Mouse (Mus musculus) bone marrow macrophage, adult 2 months (primary cell): Measurements from ENCODE around the gene 4930513O06Rik. TPM values are rescaled to one million over a fixed set of nuclear protein-coding genes. Genes with fewer than 3 reads are reported as not detected.

Source experiments
- H3K27ac ChIP-seq: 2 replicates; pipeline ENCODE4 v1.5.1; 2012; ENCODE audit warnings: low read depth, low read length; ENCODE audit not compliant: insufficient read depth
- H3K4me1 ChIP-seq: 2 replicates; pipeline ENCODE4 v1.6.1; 2012; ENCODE audit warnings: low read length; ENCODE audit not compliant: control insufficient read depth, insufficient read depth
- H3K4me3 ChIP-seq: 2 replicates; pipeline ENCODE4 v1.5.1; 2012; ENCODE audit warnings: mild to moderate bottlenecking, low read length, moderate library complexity; ENCODE audit not compliant: insufficient read depth
- CTCF ChIP-seq: IDR thresholded peaks from 2 replicates; pipeline ENCODE4 v1.5.1; 2012; ENCODE audit warnings: low read depth, mild to moderate bottlenecking, low read length, moderate library complexity
- POLR2A ChIP-seq: IDR thresholded peaks from 2 replicates; pipeline ENCODE4 v1.6.1; 2012; ENCODE audit warnings: mild to moderate bottlenecking, low read depth, low read length, borderline replicate concordance
- polyA plus RNA-seq: library from polyadenylated mRNA; stranded (reverse); fragments of >200 nt; gene quantifications from 2 replicates; pipeline ENCODE4 v1.2.4, GENCODE M21; 2012; ENCODE audit not compliant: missing spikeins, insufficient read depth, insufficient read length

4930513O06Rik gene
- not detected in 2 replicates for polyA plus RNA-seq

DNA sequence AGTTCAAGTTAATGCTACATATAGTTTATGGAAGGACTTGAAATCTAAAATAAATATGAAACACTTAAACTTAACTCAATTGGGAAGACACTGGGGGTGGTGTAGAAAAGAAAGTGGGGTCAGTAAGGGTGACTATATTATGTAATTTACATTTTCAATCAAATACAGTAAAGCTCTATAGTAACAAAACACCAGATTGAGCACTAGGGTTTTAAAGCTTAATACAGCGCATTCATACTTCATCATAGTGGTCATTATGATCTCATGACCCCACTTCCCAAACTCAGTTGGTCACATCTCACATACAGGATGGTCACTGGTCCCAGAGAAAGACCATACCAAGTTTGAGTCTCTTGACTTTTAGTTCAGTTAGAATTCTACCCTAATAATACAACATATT lies at the start of gene 4930513O06Rik:
TSS of gene 4930513O06Rik (plus strand) at position 301 of the 400 bp plus-strand sequence.
- Histone ChIP-seq H3K27ac (no peak within 1 kb of the TSS), H3K4me1 (no peaks in the 10 kb centered on the region), H3K4me3 (no peak within 1 kb of the TSS)
- TF ChIP-seq CTCF (no peak), POLR2A (no peak)

GRCm38 (mm10) chrX:139037666-139038065 lies 48.4 kb upstream of the 4930513O06Rik start:
- no peak overlapping the region for H3K27ac ChIP-seq
- H3K4me1 ChIP-seq = no peaks in the 10 kb centered on the region
- H3K4me3 ChIP-seq = no peak overlapping the region
- TF ChIP-seq POLR2A (no peak), CTCF (no peak)

GRCm38 (mm10) chrX:139039314-139039713 lies 46.7 kb upstream of the 4930513O06Rik start:
- Histone ChIP-seq H3K27ac (no peak overlapping the region), H3K4me3 (no peak overlapping the region), H3K4me1 (no peaks in the 10 kb centered on the region)
- TF ChIP-seq CTCF = no peak
- TF ChIP-seq POLR2A = no peak

- H3K4me1 ChIP-seq = no peaks in the 10 kb centered on the region
- TF ChIP-seq POLR2A (no peak), CTCF (no peak)
- H3K27ac ChIP-seq = no peak overlapping the region
Observed at GRCm38 (mm10) chrX:139041148-139041547, 44.9 kb upstream of the 4930513O06Rik start.

GRCm38 (mm10) chrX:139051976-139052375 lies 34.1 kb upstream of the 4930513O06Rik start:
- H3K27ac ChIP-seq = no peak overlapping the region
- H3K4me1 ChIP-seq = no peaks in the 10 kb centered on the region
- TF ChIP-seq POLR2A = no peak
- no peak overlapping the region for H3K4me3 ChIP-seq

More at GRCm38 (mm10) chrX:139041148-139041547, 44.9 kb upstream of the 4930513O06Rik start:
- H3K4me3 ChIP-seq = no peak overlapping the region

DNA sequence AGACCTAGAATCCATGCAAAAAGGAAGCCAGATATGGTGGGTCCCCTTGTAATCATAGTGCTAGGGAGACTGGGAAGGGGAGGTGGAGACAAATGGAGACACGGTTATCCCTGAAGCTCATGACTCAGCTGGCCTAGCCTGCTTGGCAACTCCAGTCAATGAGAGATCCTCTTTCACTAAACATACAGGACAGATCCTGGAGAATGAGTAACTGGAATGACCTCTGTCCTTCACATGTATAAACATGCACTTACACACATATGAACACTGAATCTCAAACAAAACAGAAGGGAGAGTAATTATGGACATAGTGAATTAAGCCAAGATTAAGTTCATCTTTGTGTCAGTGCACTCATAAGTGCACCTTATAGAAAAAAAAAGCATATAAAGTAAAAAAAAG lies 32.9 kb upstream of the 4930513O06Rik start:
- no peak for TF ChIP-seq CTCF
- TF ChIP-seq POLR2A = no peak
- H3K4me1 ChIP-seq = no peaks in the 10 kb centered on the region
- H3K4me3 ChIP-seq = no peak overlapping the region
- no peak overlapping the region for H3K27ac ChIP-seq

- no peaks in the 10 kb centered on the region for H3K4me1 ChIP-seq
- no peak overlapping the region for H3K4me3 ChIP-seq
- TF ChIP-seq POLR2A (no peak), CTCF (no peak)
Observed at GRCm38 (mm10) chrX:139064078-139064477, 22.0 kb upstream of the 4930513O06Rik start.

GRCm38 (mm10) chrX:139078493-139078892 lies 7.5 kb upstream of the 4930513O06Rik start:
- H3K4me1 ChIP-seq = no peaks in the 10 kb centered on the region
- no peak overlapping the region for H3K27ac ChIP-seq
- no peak overlapping the region for H3K4me3 ChIP-seq
- no peak for TF ChIP-seq CTCF
- TF ChIP-seq POLR2A = no peak

More at GRCm38 (mm10) chrX:139064078-139064477, 22.0 kb upstream of the 4930513O06Rik start:
- H3K27ac ChIP-seq = no peak overlapping the region

- Histone ChIP-seq H3K4me3 (no peak within 1 kb of the TSS), H3K4me1 (no peaks in the 10 kb centered on the region), H3K27ac (no peak within 1 kb of the TSS)
- TF ChIP-seq CTCF (no peak), POLR2A (no peak)
Observed at GRCm38 (mm10) chrX:139085077-139085476, 966 bp upstream of the 4930513O06Rik start, which contains the start of gene Serpina7. TSS of gene Serpina7 (minus strand) at chrX:139085236.

DNA sequence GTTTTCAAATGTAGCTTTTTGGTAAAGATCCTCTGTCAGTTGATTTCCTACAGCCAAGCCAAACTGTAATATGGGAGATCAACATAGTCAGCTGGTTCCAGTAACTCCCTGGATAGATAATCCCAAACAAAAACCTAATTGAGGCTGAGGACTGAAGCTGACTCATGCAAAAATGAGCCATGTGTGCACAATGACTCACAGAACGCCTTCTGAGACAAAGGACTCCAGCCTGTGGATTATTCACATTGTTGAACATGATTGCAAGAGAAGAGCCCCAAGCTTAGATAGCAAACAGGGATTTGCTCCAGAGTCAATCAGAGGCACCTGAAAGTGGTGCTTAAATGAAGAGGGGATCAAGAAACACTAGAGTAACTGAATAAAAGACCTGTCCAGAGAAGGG lies 11.2 kb downstream of the 4930513O06Rik start:
- H3K4me1 ChIP-seq = no peaks in the 10 kb centered on the region
- no peak for TF ChIP-seq CTCF
- TF ChIP-seq POLR2A = no peak
- no peak overlapping the region for H3K27ac ChIP-seq
- no peak overlapping the region for H3K4me3 ChIP-seq

GRCm38 (mm10) chrX:139134031-139134430 lies 48.0 kb downstream of the 4930513O06Rik start:
- TF ChIP-seq CTCF (no peak), POLR2A (no peak)
- Histone ChIP-seq H3K4me3 (no peak overlapping the region), H3K27ac (no peak overlapping the region), H3K4me1 (no peaks in the 10 kb centered on the region)

Other genes with a start within 250 kb of the 4930513O06Rik start
- gene Nrk, start 171.8 kb upstream of the 4930513O06Rik start, polyA plus RNA-seq = not detected in 2 replicates
- gene Serpina7, start 1.0 kb upstream of the 4930513O06Rik start, polyA plus RNA-seq = not detected in 2 replicates
- gene 4933428M09Rik, start 93.0 kb downstream of the 4930513O06Rik start, polyA plus RNA-seq = not detected in 2 replicates
- not detected in 2 replicates for gene Mum1l1, start 123.8 kb downstream of the 4930513O06Rik start, polyA plus RNA-seq
- gene Trap1a, start 247.4 kb downstream of the 4930513O06Rik start, polyA plus RNA-seq = not detected in 2 replicates